Mouse (Mus musculus) heart, embryonic 12.5 days (tissue): ENCODE data around the gene Top3a. TPM values are rescaled to one million over a fixed set of nuclear protein-coding genes. Genes with fewer than 3 reads are reported as not detected.

Experiments
- ATAC-seq: fragments of 200-750 bp; cut with Nextera tagmentation; 2 replicates; pipeline ENCODE4 v1.8.0; 2017; ENCODE audit warnings: moderate TSS enrichment, moderate library complexity; ENCODE audit not compliant: insufficient number of reproducible peaks, low FRiP score
- H3K27ac ChIP-seq: fragments of 300-500 bp; sonication (generic); 2 replicates; pipeline ENCODE4 v1.5.1; 2016; ENCODE audit warnings: mild to moderate bottlenecking, moderate library complexity; ENCODE audit not compliant: poor library complexity, severe bottlenecking
- H3K27me3 ChIP-seq: fragments of 300-500 bp; sonication (generic); replicated peaks from 2 replicates; pipeline ENCODE4 v1.6.1; 2016; ENCODE audit warnings: mild to moderate bottlenecking, moderate library complexity
- H3K36me3 ChIP-seq: fragments of 300-500 bp; sonication (generic); 2 replicates; pipeline ENCODE4 v1.6.1; 2016; ENCODE audit warnings: mild to moderate bottlenecking, moderate library complexity
- H3K4me1 ChIP-seq: fragments of 300-500 bp; sonication (generic); replicated peaks from 2 replicates; pipeline ENCODE4 v1.6.1; 2016; ENCODE audit warnings: mild to moderate bottlenecking
- H3K4me2 ChIP-seq: fragments of 300-500 bp; sonication (generic); 2 replicates; pipeline ENCODE4 v1.6.1; 2016; ENCODE audit warnings: mild to moderate bottlenecking, moderate library complexity
- H3K4me3 ChIP-seq: fragments of 300-500 bp; sonication (generic); 2 replicates; pipeline ENCODE4 v1.5.1; 2016; ENCODE audit warnings: mild to moderate bottlenecking
- H3K9ac ChIP-seq: fragments of 300-500 bp; sonication (generic); 2 replicates; pipeline ENCODE4 v1.6.1; 2016; ENCODE audit warnings: mild to moderate bottlenecking, moderate library complexity
- H3K9me3 ChIP-seq: fragments of 300-500 bp; sonication (generic); replicated peaks from 2 replicates; pipeline ENCODE4 v1.6.1; 2016; ENCODE audit warnings: mild to moderate bottlenecking, moderate library complexity
- WGBS: fragments of 180-500 bp; shearing (Covaris S2); methylation state at CpG from one replicate; pipeline ENCODE4 v1.1.7; 2016; 5-methylcytosine and 5-hydroxymethylcytosine counted together
- polyA plus RNA-seq: library from polyadenylated mRNA; unstranded; fragments of >200 nt; fragmentation: Nextera tagmentation; extraction: Ambion mirVana; gene quantifications from 2 replicates; pipeline ENCODE4 v1.2.1, GENCODE M21; 2016

Top3a gene
- polyA plus RNA-seq, 1 experiment from 2014 or later, result 13.5 TPM

DNA sequence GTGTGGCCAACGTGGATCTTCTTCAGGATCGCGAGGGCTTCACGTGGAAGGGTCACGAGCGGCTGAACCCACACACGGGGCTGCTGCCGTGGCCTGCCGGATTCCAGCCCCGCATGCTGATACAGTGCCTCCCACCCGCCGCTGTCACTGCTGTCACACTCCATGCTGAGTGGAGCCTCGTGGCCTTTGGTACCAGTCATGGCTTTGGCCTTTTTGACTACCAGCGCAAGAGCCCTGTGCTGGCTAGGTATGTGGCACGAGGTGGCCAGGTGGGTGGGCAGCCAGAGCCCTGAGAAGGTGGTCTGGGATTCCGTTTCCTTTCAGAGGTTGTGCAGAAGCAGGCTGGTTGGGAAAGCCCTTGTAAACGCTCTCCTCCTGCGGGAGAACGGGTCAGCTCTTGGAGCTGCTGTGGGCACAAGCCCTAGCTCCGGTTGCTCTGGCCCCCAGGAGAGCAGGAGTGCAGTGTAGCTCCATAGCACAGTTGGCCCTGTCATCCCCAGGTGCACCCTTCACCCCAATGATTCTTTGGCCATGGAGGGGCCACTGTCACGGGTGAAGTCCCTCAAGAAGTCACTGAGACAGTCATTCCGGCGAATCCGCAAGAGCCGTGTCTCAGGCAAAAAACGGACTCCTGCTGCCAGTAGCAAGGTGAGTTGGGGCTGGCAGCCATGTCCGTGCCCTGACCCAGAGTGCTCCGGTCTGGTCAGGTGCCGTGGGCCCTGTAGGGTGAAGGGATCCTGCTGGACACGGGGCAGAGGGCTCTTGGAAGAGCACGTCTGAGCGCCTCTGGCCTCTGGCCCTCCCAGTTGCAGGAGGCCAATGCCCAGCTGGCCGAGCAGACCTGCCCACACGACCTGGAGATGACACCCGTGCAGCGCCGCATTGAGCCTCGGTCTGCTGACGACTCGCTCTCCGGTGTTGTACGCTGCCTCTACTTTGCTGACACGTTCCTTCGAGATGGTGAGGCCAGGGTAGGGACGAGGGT, 67.4 kb downstream of the Top3a start:
- no peak for ATAC-seq
- no peaks in the 10 kb centered on the region for H3K27me3 ChIP-seq
- H3K27ac ChIP-seq, result no peak overlapping the region
- no peak overlapping the region for H3K4me3 ChIP-seq
- H3K4me2 ChIP-seq, result no peak overlapping the region
- no peaks in the 10 kb centered on the region for H3K9me3 ChIP-seq
- peaks cover 100% of the 10 kb centered on the region for H3K36me3 ChIP-seq
- 93% methylated on average over 45 of the region's 45 CpGs for WGBS
- peaks cover 8% of the 10 kb centered on the region; the same call in 1 of the 2 replicates for H3K4me1 ChIP-seq
- H3K9ac ChIP-seq, result no peak overlapping the region

- 90% methylated on average over 10 of the region's 10 CpGs for WGBS
- H3K4me3 ChIP-seq, result no peak overlapping the region
- ATAC-seq, result no peak
Measured at GRCm38 (mm10) chr11:60708631-60709030, 68.5 kb downstream of the Top3a start.

DNA sequence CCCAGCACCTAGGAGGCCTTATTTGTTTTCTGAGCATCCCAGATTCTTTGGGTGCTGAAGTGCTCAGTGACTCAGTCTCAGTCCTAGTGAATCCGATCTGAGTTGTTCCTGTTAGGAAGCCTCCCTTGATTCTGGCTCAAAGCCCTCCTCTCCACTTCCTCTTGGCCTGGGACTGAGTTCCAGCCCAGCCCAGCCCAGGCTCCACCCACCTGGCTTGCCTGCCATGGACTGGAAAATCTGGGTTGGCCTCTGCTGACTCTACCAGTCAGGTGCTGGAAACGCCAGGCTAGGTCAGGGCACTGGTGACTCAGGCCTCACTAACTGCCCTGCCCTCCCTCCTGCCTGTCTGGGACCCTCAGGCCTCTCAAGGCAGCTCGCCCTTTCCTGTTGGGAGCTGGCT, 69.5 kb downstream of the Top3a start:
- peak overlapping the region; percentile 21 for H3K27ac ChIP-seq
- H3K4me2 ChIP-seq, result no peak overlapping the region
- no peaks in the 10 kb centered on the region for H3K27me3 ChIP-seq
- WGBS, result 70% methylated on average over 3 of the region's 3 CpGs
- peaks cover 18% of the 10 kb centered on the region for H3K4me1 ChIP-seq
- H3K4me3 ChIP-seq, result no peak overlapping the region
- peaks cover 92% of the 10 kb centered on the region for H3K36me3 ChIP-seq
- no peak overlapping the region for H3K9ac ChIP-seq
- peak; percentile 62 for ATAC-seq
- H3K9me3 ChIP-seq, result no peaks in the 10 kb centered on the region

More at GRCm38 (mm10) chr11:60708631-60709030, 68.5 kb downstream of the Top3a start:
- Histone ChIP-seq H3K27ac (no peak overlapping the region), H3K9ac (no peak overlapping the region), H3K9me3 (no peaks in the 10 kb centered on the region), H3K4me2 (no peak overlapping the region), H3K36me3 (peaks cover 100% of the 10 kb centered on the region), H3K4me1 (peaks cover 8% of the 10 kb centered on the region; the same call in 1 of the 2 replicates), H3K27me3 (no peaks in the 10 kb centered on the region)

DNA sequence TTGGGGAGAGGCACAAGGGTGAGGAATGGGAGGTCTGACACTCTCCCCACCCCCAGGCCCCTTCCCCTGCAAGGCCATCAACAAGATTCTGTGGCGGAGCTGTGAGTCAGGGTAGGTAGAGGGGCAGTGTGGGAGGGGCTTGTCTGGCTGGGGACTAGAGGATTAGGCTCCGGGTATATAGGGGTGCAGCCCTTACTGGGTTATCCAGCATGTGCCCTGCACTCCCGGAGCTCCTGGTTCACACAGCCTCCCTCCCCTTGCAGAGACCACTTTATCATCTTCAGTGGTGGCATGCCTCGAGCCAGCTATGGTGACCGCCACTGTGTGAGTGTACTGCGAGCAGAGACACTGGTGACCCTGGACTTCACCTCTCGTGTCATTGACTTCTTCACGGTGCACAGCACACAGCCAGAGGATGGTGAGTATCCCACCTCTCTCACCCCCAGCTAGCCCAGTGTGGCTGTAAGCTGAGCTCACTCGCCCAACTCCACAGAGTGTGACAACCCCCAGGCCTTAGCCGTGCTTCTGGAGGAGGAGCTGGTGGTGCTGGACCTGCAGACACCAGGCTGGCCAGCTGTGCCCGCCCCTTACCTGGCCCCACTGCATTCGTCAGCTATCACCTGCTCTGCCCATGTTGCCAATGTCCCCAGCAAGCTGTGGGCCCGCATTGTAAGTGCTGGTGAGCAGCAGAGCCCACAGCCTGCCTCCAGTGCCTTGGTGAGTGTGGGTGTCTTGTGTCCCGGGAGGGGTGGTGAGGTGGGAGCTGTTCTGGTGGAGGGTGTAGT, 70.3 kb downstream of the Top3a start:
- H3K27me3 ChIP-seq, result no peaks in the 10 kb centered on the region
- ATAC-seq, result no peak
- H3K27ac ChIP-seq, result peak overlapping the region; percentile 21; the same call in 1 of the 2 replicates
- peaks cover 87% of the 10 kb centered on the region for H3K36me3 ChIP-seq
- no peak overlapping the region for H3K4me2 ChIP-seq
- no peaks in the 10 kb centered on the region for H3K9me3 ChIP-seq
- H3K4me3 ChIP-seq, result no peak overlapping the region
- H3K4me1 ChIP-seq, result peaks cover 21% of the 10 kb centered on the region
- WGBS, result 87% methylated on average over 14 of the region's 14 CpGs
- no peak overlapping the region for H3K9ac ChIP-seq

DNA sequence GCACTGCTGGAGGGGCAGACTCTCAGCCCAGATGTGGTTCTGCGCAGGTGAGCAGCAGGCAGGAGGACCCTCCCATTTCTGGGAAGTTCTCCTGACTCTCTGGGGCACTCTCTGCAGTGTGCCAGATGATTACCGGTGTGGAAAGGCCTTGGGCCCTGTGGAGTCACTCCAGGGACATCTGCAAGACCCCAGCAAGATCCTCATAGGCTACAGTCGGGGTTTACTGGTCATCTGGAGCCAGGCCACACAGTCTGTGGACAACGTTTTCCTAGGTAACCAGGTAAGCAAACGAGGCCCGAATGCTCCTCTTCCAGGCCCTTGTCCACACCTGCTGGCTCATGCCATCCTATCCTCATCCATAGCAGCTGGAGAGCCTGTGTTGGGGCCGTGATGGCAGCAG, 71.1 kb downstream of the Top3a start:
- Histone ChIP-seq H3K36me3 (peaks cover 78% of the 10 kb centered on the region), H3K27ac (no peak overlapping the region), H3K27me3 (no peaks in the 10 kb centered on the region), H3K4me3 (no peak overlapping the region), H3K9me3 (no peaks in the 10 kb centered on the region), H3K9ac (no peak overlapping the region), H3K4me2 (no peak overlapping the region), H3K4me1 (peaks cover 29% of the 10 kb centered on the region)
- no peak for ATAC-seq
- 86% methylated on average over 7 of the region's 7 CpGs for WGBS

- H3K9ac ChIP-seq, result no peak overlapping the region
- no peak overlapping the region for H3K4me2 ChIP-seq
- H3K9me3 ChIP-seq, result no peaks in the 10 kb centered on the region
- no peak for ATAC-seq
- no peak overlapping the region for H3K4me3 ChIP-seq
- H3K36me3 ChIP-seq, result peaks cover 70% of the 10 kb centered on the region
- H3K27ac ChIP-seq, result no peak overlapping the region
- WGBS, result 92% methylated on average over 3 of the region's 3 CpGs
- H3K27me3 ChIP-seq, result no peaks in the 10 kb centered on the region
- peaks cover 38% of the 10 kb centered on the region for H3K4me1 ChIP-seq
Measured at GRCm38 (mm10) chr11:60705255-60705654, 71.9 kb downstream of the Top3a start.

DNA sequence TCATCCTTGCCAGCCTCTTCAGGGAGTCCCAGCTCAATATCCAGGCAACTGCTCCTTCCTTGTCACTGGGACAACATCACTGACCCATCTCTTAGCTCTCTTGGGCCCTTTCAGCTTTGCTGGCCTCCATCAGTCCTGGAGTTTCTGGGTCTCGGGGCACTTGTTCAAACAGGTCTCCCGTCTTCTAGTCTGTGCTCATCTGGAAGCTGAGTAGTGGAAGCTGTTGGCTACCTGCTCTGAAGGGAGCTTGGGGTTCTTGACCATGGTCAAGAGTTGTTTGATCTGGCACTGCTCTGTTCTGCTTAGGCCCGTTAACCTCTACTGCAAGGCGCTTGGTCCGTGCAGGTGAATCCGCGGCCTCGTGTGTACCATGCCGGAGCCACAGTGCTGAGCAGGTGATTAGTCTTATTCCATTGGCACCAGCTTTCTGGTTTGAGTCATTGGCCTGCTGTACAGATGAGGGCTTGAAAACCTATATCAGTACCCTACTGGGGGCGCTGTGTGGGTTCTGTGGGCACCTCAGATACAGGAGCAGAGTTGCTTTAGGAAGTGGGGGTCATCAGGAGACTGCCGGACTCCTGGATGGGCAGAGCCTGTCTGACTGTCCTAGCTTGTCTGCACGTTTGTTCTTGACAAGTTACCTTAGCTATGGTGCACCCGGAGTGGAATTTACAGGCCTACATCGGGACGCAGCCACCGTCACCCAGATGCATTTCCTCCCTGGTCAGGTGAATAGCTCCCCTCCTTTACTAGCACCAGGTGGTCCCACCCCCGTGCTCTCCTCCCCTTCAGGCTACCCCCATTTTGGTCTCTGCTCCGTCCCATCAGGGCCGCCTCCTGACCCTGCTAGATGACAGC, 72.9 kb downstream of the Top3a start:
- Histone ChIP-seq H3K4me1 (peaks cover 39% of the 10 kb centered on the region), H3K27ac (no peak overlapping the region), H3K9ac (no peak overlapping the region), H3K27me3 (no peaks in the 10 kb centered on the region), H3K4me2 (no peak overlapping the region), H3K4me3 (no peak overlapping the region), H3K36me3 (peaks cover 60% of the 10 kb centered on the region), H3K9me3 (no peaks in the 10 kb centered on the region)
- WGBS, result 92% methylated on average over 19 of the region's 19 CpGs
- no peak for ATAC-seq

GRCm38 (mm10) chr11:60703131-60703530, 74.0 kb downstream of the Top3a start:
- no peaks in the 10 kb centered on the region for H3K9me3 ChIP-seq
- H3K27ac ChIP-seq, result no peak overlapping the region
- peaks cover 49% of the 10 kb centered on the region for H3K36me3 ChIP-seq
- H3K4me3 ChIP-seq, result no peak overlapping the region
- no peaks in the 10 kb centered on the region for H3K27me3 ChIP-seq
- H3K4me2 ChIP-seq, result no peak overlapping the region
- ATAC-seq, result no peak
- 53% methylated on average over 4 of the region's 4 CpGs for WGBS
- no peak overlapping the region for H3K9ac ChIP-seq
- peaks cover 42% of the 10 kb centered on the region for H3K4me1 ChIP-seq

GRCm38 (mm10) chr11:60701611-60702010, 75.6 kb downstream of the Top3a start:
- Histone ChIP-seq H3K36me3 (peaks cover 34% of the 10 kb centered on the region), H3K9me3 (no peaks in the 10 kb centered on the region), H3K4me1 (peaks cover 36% of the 10 kb centered on the region), H3K27ac (no peak overlapping the region), H3K9ac (no peak overlapping the region), H3K4me3 (no peak overlapping the region), H3K27me3 (no peaks in the 10 kb centered on the region), H3K4me2 (peak overlapping the region; percentile 27; the same call in 1 of the 2 replicates)
- ATAC-seq, result no peak
- WGBS, result 98% methylated on average over 2 of the region's 4 CpGs

- H3K36me3 ChIP-seq, result peaks cover 23% of the 10 kb centered on the region
- H3K4me1 ChIP-seq, result peaks cover 36% of the 10 kb centered on the region
- whole genome bisulfite sequencing, result 25% methylated on average over 12 of the region's 12 CpGs
- H3K4me3 ChIP-seq, result peak overlapping the region; percentile 89
- peak overlapping the region; percentile 96 for H3K4me2 ChIP-seq
- ATAC-seq, result no peak
- 0 out of 2 replicates have a peak, but pooled peaks cover 3% of the 10 kb centered on the region for H3K27me3 ChIP-seq
- no peaks in the 10 kb centered on the region for H3K9me3 ChIP-seq
- H3K27ac ChIP-seq, result peak overlapping the region; percentile 93
- H3K9ac ChIP-seq, result peak overlapping the region; percentile 96
Measured at GRCm38 (mm10) chr11:60700320-60701185, 76.6 kb downstream of the Top3a start.
